Mouse (Mus musculus): ENCODE measurements around the gene Thpo.

Thpo gene

GRCm38 (mm10) chr16:20703699-20704400 is 30.5 kb downstream of the Thpo start:
- DNase-seq (ENCODE audit: low read depth, low spot score): no peak

DNA sequence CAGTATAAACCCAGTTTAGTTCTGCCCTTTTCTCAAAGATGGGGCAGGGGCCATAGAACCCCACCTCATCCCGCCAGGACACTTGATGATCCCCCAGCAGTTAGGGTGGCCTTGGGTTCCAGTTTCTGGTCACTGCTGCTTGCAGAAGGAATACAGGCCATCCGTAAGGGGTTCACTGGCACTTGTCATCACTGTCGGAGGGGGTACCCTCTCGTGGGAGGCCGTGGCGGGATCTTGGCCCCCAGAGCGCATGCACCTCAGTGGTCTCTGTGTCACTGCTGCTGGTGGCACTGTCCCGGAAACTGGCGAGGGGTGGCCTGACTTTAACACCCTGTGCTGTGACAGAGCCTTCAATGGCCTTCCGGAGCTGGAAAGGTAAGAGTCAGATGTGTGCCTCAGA is 31.2 kb downstream of the Thpo start:
- no peak for DNase-seq (ENCODE audit: low read depth, low spot score)

DNA sequence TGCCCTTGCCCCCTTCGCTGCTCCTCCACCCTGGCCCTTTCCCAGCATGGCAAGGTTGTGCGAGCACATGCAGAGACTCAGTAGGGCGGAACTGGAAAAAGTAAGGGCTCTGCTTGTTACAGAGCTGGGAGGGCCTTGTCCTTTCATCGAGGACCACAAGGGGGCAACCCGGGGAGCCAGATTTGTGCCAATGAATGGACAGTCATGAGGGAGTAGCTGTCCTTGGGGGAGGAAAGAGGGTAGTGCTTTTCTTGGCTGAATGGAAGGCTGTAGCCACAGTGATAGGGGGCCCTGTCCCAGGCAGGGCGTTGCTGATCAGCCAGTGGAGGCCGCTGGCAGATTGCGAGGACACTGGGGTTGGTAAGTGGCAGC is 31.8 kb downstream of the Thpo start:
- DNase-seq (ENCODE audit: low read depth, low spot score): no peak

GRCm38 (mm10) chr16:20701729-20702521 is 32.4 kb downstream of the Thpo start:
- DNase-seq (ENCODE audit: low read depth, low spot score): no peak

DNA sequence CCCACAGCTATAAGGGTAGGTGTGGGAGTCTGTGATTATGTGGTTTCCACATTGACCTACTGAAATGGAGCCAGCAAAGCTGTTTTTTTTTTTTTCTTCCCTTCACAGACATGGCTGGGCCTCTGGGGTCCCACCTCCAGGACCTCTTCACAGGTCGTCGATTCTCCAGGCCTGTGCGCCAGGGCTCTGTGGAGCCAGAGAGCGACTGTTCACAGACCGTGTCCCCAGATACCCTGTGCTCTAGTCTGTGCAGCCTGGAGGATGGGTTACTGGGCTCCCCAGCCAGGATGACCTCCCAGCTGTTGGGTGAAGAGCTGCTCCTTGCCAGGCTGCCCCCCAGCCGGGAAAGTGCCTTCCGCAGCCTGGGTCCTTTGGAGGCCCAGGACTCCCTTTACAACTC is 33.0 kb downstream of the Thpo start:
- DNase-seq (ENCODE audit: low read depth, low spot score): no peak

DNA sequence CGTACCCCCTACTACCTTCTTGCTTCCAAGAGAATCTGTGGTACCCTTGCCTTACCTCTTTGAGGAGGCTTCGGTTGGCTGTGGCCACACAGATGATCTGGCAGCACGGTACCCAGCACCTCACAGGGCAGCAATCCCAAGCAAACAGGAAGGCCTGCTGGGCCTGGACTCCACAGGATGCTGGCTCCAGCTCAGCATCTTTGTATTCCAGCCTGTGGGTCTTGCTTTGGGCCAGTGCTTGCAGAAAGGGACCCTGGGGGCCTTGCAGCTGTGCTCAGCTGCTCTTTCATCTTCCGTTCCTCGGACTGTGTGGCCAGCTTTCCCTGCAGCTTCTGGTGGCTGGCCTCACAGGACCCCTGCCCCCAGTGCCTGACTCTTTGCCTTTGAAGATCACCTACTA is 34.3 kb downstream of the Thpo start:
- DNase-seq (ENCODE audit: low read depth, low spot score): no peak

- DNase-seq (ENCODE audit: low read depth, low spot score): no peak
Observed at GRCm38 (mm10) chr16:20699266-20699665, 35.0 kb downstream of the Thpo start.

DNA sequence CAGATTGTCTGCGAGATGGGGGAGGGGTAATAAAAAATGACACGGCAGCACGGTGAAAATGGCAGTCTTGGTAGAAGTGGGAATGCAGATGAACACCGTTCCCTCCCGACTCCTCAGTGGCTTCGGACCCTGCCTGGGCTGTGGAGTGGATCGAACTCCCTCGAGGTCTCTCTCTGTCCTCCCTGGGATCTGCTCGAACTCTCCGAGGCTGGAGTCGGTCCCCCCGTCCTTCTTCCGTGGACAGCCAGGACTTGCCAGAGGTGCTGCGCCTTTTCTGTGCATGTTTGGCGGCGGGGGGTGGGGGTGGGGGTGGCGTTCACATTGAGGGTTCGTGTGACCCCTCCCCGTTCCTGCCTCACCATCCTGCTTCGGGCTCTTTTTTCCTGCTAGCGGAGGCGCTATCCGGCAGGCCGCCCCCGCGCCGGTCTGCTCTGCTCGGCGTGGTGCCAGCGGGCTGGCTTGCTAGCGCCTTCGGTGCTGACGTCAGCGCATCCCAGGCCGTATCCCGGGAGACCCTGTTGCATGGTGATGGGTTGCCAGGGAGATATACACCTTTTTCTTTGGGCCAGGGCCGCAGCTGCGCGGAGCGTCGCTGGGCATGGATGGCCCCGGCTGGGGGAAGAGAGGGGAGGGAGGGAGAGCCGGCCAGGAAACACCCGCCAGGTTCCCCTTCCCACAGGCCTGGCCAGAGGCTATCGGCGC is 38.5 kb downstream of the Thpo start:
- no peak for DNase-seq (ENCODE audit: low read depth, low spot score)

GRCm38 (mm10) chr16:20694781-20695180 is 39.5 kb downstream of the Thpo start:
- no peak for DNase-seq (ENCODE audit: low read depth, low spot score)

DNA sequence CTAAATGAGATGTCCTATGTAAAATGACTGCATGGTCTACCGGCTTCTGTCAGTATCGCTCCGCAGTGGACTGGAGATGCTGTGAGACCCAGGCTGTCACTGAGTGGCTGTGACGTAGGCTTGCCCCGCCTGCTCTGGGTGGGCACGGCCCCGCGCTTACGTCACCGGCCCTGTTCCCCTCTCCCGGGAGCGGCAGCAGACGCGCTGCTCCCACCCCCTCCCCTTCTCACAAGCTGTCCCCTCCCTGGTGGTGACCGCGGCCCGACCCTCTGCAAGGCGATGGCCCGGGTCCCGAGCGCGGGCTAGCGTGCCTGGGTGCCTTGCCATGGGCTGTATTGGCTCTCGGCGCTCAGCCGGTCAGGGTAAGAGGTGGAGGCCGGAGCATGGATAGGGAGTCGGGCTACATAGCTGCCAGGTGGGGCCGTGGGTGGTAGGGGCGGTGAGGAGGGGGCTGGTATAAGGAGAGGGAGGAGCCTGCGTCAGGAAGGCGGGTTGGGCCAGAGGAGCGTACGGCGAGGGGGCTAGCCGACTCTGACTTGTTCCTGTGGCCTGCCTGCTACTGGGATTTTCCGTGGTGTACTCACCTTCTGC is 41.1 kb downstream of the Thpo start, which contains the start of gene Fam131a:
Fam131a (plus strand) TSS at position 131 of the 591 bp plus-strand sequence.
- DNase-seq (ENCODE audit: low read depth, low spot score): no peak

- DNase-seq (ENCODE audit: low read depth, low spot score): no peak
Observed at GRCm38 (mm10) chr16:20692241-20692965, 41.9 kb downstream of the Thpo start.

DNA sequence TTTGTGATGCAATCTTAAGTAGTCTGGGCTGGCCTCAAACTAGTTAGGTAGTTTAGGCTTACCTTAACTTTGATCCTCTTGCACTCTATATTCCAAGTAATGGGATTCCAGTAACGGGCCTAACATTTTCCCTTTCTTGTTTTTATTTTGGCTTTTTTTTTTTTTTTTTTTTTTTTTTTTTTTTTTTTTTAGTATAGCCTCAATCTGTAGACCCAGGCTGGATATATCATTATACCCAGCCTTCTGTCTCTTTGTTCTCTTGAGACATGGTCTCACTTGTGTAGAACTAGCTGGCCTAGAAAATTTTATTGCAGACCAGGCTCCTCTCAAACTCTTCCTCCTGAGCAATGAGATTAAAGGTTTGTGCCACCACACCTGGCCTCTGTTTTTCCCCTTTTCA is 42.7 kb downstream of the Thpo start:
- DNase-seq (ENCODE audit: low read depth, low spot score): no peak

DNA sequence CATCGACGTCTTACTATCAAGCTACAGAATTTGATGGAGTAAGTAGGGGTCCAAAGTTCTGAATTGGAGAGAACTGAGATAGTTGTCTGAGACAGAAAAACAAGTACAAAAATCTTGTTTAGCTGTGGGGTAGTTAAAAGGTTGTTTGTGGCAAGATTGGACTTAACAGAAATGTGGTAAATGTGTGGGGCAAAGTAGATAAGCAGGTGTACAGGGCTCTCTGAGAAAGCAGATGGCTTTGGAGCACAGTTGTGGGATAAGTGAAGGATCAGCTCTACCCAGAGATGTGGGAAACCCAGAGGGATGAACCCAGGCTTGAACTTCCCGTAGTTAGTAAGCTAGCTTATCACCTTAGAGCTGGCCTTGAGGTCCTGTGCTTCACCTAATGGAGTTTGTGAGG is 43.5 kb downstream of the Thpo start:
- DNase-seq (ENCODE audit: low read depth, low spot score): no peak

GRCm38 (mm10) chr16:20677974-20678675 is 56.2 kb downstream of the Thpo start:
- no peak for DNase-seq (ENCODE audit: low read depth, low spot score)

DNA sequence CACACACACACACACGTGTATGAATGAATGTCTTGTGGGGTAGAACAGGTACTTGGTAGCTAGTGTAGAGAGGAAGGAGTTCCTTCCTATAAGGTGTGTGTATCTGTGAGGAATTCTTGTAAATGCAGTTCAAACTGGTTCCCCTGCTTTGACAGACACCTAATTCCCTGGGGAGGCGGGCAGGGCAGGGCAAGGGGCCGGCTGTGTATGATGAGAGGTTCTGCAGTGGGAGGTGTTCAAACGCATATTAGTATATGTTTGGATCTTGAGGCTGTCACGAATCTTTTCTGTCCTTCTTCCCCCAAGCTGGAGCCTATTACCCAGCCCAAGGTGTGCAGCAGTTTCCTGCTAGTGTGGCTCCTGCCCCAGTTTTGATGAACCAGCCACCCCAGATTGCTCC is 56.9 kb downstream of the Thpo start:
- no peak for DNase-seq (ENCODE audit: low read depth, low spot score)

DNA sequence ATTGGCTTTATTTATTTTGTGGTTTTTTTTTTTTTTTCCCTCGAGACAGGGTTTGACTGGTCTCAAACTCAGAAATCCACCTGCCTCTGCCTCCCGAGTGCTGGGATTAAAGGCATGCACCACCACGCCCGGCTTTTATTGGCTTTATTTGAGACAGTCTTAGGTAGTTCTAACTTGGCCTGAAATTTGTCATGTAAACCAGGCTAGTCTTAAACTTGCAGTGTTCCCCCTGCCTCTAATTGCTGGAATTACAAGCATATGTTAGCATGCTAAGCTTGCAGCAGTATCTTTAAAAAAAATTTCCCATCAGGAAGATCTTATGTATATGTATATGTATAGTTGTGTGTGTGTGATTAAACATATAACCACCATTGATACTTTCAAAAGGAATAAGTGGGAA is 57.6 kb downstream of the Thpo start:
- no peak for DNase-seq (ENCODE audit: low read depth, low spot score)

GRCm38 (mm10) chr16:20675213-20675612 is 59.1 kb downstream of the Thpo start:
- DNase-seq (ENCODE audit: low read depth, low spot score): no peak
